Mouse (Mus musculus) erythroid progenitor cell, adult 5-6 weeks (primary cell): ENCODE measurements around the gene Nbl1. TPM values are rescaled to one million over a fixed set of nuclear protein-coding genes. Genes with fewer than 3 reads are reported as not detected.
A peak's percentile ranks its signal among the peaks of the same experiment; 100 is the strongest.

Experiments
- ATAC-seq: replicated peaks from 2 replicates; pipeline ENCODE4 v1.8.0; 2016; ENCODE audit warnings: moderate number of reproducible peaks, mild to moderate bottlenecking, moderate TSS enrichment, inconsistent platforms; ENCODE audit not compliant: poor library complexity, low FRiP score, severe bottlenecking
- total RNA-seq, 2 experiments: library from RNA; stranded (forward) in 1 of 2; stranded (reverse) in 1 of 2; fragments of 150-400 nt in 1 of 2; fragments of 186-747, 209-891 nt in 1 of 2; gene quantifications; 2 replicates each; pipeline versions ENCODE4 v1.2.3 to v1.2.4; 2015 to 2017; ENCODE audit warnings: low replicate concordance in 2 of 2

Nbl1 gene
- total RNA-seq, 2 experiments from 2014 or later = not detected

- ATAC-seq = no peak
These were observed 12.7 kb upstream of the Nbl1 start for GRCm38 (mm10) chr4:139105453-139105852.

GRCm38 (mm10) chr4:139101546-139101945 lies 8.8 kb upstream of the Nbl1 start:
- ATAC-seq = no peak

- no peak for ATAC-seq
These were observed 7.5 kb upstream of the Nbl1 start for GRCm38 (mm10) chr4:139100326-139100725.

- ATAC-seq = no peak
These were observed 3.4 kb upstream of the Nbl1 start for GRCm38 (mm10) chr4:139096201-139096600.

GRCm38 (mm10) chr4:139095406-139095805 lies 2.6 kb upstream of the Nbl1 start:
- no peak for ATAC-seq

GRCm38 (mm10) chr4:139093196-139093530 lies 370 bp upstream of the Nbl1 start:
- ATAC-seq = no peak

GRCm38 (mm10) chr4:139091478-139092355 lies 1.1 kb downstream of the Nbl1 start:
- ATAC-seq = no peak

GRCm38 (mm10) chr4:139091066-139091465 lies 1.7 kb downstream of the Nbl1 start:
- no peak for ATAC-seq

- no peak for ATAC-seq
These were observed 2.4 kb downstream of the Nbl1 start for GRCm38 (mm10) chr4:139090303-139090940.

- no peak for ATAC-seq
These were observed 3.7 kb downstream of the Nbl1 start for GRCm38 (mm10) chr4:139088982-139089671.

- no peak for ATAC-seq
These were observed 5.8 kb downstream of the Nbl1 start for GRCm38 (mm10) chr4:139086984-139087383.

- ATAC-seq = 0 out of 2 replicates have a peak, but pooled peaks have one; percentile 32
These were observed 6.8 kb downstream of the Nbl1 start for GRCm38 (mm10) chr4:139086037-139086436.

GRCm38 (mm10) chr4:139085337-139085736 lies 7.5 kb downstream of the Nbl1 start:
- ATAC-seq = no peak

- ATAC-seq = no peak
These were observed 9.8 kb downstream of the Nbl1 start for GRCm38 (mm10) chr4:139082790-139083564.

- no peak for ATAC-seq
These were observed 11.4 kb downstream of the Nbl1 start for GRCm38 (mm10) chr4:139081270-139081931.

- no peak for ATAC-seq
These were observed 12.5 kb downstream of the Nbl1 start for GRCm38 (mm10) chr4:139080259-139080658.

- ATAC-seq = no peak
These were observed 13.4 kb downstream of the Nbl1 start for GRCm38 (mm10) chr4:139079439-139079838.

- no peak for ATAC-seq
These were observed 14.1 kb downstream of the Nbl1 start for GRCm38 (mm10) chr4:139078726-139079125.

GRCm38 (mm10) chr4:139078313-139078712 lies 14.5 kb downstream of the Nbl1 start:
- no peak for ATAC-seq
